In genomic region chr5:16314242-16314641, GRCm38 (mm10) we compare ENCODE assay signal across 18 mouse cellular contexts.
"Had no signal": no experiment of that assay in that cellular context is flagged by ENCODE, and none has a peak within 500 bp of the region (broad histone marks: within the 10 kb centered on the region; RNA-seq: fewer than 3 reads in every experiment).

No protein-coding gene starts in this region.

- DNase-seq: kidney, postnatal 25 days; layer of hippocampus, adult 9-11 months; liver; lung, adult 18-20 months; right cerebral cortex, postnatal 14 days; right cerebral cortex, postnatal 4 days; thymus, adult 18-20 months; thymus, postnatal 36 days had no signal

- ATAC-seq: liver, embryonic 12.5 days; midbrain, embryonic 16.5 days had no signal

- H3K4me3 ChIP-seq: layer of hippocampus, adult 2 months; limb, embryonic 10.5 days; limb, embryonic 13.5 days; liver, embryonic 12.5 days; liver, embryonic 15.5 days; midbrain, embryonic 12.5 days; stomach, embryonic 15.5 days had no signal

- H3K4me1 ChIP-seq: limb, embryonic 13.5 days; liver, embryonic 15.5 days; midbrain, embryonic 12.5 days; stomach, embryonic 15.5 days had no signal

- H3K27me3 ChIP-seq: limb, embryonic 13.5 days; liver, embryonic 12.5 days; liver, embryonic 15.5 days; midbrain, embryonic 12.5 days; stomach, embryonic 15.5 days had no signal

- H3K9ac ChIP-seq: limb, embryonic 13.5 days; liver, embryonic 12.5 days; liver, embryonic 15.5 days; midbrain, embryonic 12.5 days; stomach, embryonic 15.5 days had no signal

- H3K27ac ChIP-seq: kidney, postnatal 0 days; layer of hippocampus, adult 2 months; limb, embryonic 10.5 days; limb, embryonic 13.5 days; liver, embryonic 12.5 days; liver, embryonic 15.5 days; macrophage; midbrain, embryonic 12.5 days; stomach, embryonic 15.5 days had no signal

- H3K9me3 ChIP-seq: limb, embryonic 10.5 days; limb, embryonic 13.5 days; liver, embryonic 12.5 days; liver, embryonic 15.5 days; midbrain, embryonic 12.5 days; stomach, embryonic 15.5 days had no signal

- H3K36me3 ChIP-seq: limb, embryonic 10.5 days; liver, embryonic 12.5 days; liver, embryonic 15.5 days; midbrain, embryonic 12.5 days; stomach, embryonic 15.5 days had no signal

- H3K4me2 ChIP-seq: limb, embryonic 13.5 days; liver, embryonic 12.5 days; liver, embryonic 15.5 days; midbrain, embryonic 12.5 days; stomach, embryonic 15.5 days had no signal
